Mouse (Mus musculus) urinary bladder, adult 18-20 months (tissue): Measurements from ENCODE around the gene Tlr13.
"Not testable (repeated sequence)": the region's sequence is repeated elsewhere in the genome, so short reads cannot be mapped to it uniquely, and the experiment has no call there.

Experiments
- DNase-seq, 2 experiments: peaks; one replicate each; pipeline ENCODE4 v3.0.0; 2022; ENCODE audit warnings: low spot score in 2 of 2, mixed read lengths in 2 of 2

The Tlr13 gene

GRCm38 (mm10) chrX:106186713-106187649, 44.0 kb downstream of the Tlr13 start, which contains the start of gene Pgk1:
Pgk1 (plus strand) TSS chrX:106187100.
- DNase-seq, result peak; percentile 68 to 80

- DNase-seq, result no peak
These were observed 44.7 kb downstream of the Tlr13 start for GRCm38 (mm10) chrX:106187737-106188136.

DNA sequence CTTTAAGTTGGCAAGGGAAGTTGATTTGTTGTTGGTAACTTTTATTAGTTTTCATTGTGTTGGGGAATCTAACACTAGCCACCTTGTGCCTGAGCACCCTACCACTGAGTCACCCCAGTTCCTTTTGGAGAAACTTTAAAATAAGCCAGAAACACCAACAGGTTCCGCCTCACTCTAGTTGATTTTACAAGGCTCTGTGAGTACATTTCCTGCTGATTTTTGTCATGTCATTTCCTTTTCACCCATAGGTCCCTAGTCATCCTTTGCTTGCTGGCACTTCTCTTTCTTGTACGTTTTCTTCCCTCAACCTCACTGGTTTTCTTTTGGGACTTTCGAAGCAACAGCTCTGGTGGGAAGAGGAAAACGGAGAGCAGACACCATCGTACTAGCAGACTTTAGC, 46.4 kb downstream of the Tlr13 start:
- no peak for DNase-seq

GRCm38 (mm10) chrX:106190091-106190490, 47.1 kb downstream of the Tlr13 start:
- DNase-seq, result no peak

- DNase-seq, result not testable (repeated sequence)
These were observed 51.4 kb downstream of the Tlr13 start for GRCm38 (mm10) chrX:106194361-106194760.

GRCm38 (mm10) chrX:106197308-106197707, 54.3 kb downstream of the Tlr13 start:
- no peak for DNase-seq

GRCm38 (mm10) chrX:106198904-106199303, 55.9 kb downstream of the Tlr13 start:
- DNase-seq, result no peak

DNA sequence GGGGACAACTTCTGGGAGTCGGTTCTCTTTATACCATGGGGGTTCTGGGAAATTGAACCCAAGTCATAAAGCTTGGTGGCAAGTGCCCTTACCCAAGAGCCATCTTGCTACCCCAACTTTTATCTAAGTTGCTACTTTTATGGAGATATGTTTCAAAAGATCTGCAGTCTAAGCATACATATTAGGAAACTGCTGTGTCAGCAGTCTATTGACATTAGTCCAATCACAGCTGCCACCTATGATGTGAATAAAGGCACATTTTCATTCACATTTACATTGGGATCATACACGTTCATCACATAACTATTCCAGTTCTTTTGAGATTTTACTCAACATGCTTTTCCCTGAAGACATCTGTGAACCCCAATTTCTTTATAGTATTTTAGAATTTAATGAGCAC, 66.1 kb downstream of the Tlr13 start:
- no peak for DNase-seq
